Mouse (Mus musculus) gastrocnemius, adult 8-10 months (tissue): ENCODE results near the gene Fam227b. TPM values are rescaled to one million over a fixed set of nuclear protein-coding genes. Genes with fewer than 3 reads are reported as not detected.

Source experiments
- DNase-seq, 2 experiments: peaks; one replicate each; pipeline ENCODE4 v3.0.0; 2022; ENCODE audit warnings: low spot score in 2 of 2
- total RNA-seq, 4 experiments: library from RNA; stranded (reverse); gene quantifications; 2 replicates each; pipeline ENCODE4 v1.2.4; 2022

The Fam227b gene
- total RNA-seq, 4 experiments from 2014 or later: 0.15 TPM; not detected in 2

DNA sequence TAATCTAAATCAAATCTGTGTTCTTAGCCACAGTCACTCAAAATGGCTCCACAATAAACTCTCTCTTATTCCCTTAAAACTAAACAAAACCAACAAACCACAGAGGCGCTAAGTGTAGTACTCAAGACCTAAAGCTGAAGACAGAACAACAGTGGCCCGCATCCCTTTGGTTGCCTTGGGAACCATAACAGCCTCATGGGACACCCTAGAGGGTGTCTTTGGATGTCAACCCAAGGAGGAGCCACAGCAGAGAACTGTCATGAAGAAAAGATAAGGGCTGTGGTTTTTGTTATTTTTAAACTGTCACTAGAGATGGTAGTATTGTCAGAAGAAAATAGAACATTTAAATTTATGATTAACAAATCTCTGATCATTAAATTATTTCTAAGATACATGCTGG, 145.1 kb downstream of the Fam227b start:
- no peak for DNase-seq

DNA sequence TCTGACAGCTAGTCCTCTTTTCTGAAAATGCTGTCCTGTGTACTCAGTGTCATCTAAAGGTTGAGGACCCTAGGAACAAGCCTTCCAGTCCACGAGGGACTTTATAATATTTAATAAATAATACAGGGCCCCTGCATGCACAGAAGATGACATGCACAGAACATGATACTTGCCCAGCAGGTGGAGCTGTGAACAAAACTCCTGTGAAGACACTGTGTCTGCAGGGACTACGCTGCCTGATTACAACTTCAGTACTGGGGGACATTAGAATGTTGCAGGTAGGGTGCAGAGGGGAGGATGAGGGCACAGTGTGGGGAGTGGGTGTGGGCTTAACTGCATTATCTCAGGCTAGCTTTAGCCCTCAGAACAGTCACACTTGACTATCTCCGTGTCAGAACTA, 145.7 kb downstream of the Fam227b start:
- peak; percentile 33 to 37 for DNase-seq

DNA sequence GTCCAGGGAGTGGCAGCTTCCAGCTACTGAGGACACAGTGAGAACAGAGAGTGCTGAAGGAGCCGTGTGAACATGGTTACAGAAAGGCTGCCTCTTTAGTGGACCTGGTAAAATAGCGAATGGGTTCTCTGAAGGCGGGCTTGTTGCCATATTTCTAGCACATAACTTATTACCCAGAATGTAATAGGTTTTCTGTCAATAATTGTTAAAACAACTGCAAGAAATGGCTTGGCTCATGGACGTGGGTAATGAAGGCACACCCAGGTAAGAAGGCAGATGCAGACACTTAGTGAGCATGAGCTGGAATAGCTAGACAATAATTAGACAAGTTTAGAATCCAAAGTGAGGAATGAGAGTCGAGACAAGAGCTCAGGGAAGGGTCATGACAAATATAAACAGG, 149.5 kb downstream of the Fam227b start:
- no peak for DNase-seq

DNA sequence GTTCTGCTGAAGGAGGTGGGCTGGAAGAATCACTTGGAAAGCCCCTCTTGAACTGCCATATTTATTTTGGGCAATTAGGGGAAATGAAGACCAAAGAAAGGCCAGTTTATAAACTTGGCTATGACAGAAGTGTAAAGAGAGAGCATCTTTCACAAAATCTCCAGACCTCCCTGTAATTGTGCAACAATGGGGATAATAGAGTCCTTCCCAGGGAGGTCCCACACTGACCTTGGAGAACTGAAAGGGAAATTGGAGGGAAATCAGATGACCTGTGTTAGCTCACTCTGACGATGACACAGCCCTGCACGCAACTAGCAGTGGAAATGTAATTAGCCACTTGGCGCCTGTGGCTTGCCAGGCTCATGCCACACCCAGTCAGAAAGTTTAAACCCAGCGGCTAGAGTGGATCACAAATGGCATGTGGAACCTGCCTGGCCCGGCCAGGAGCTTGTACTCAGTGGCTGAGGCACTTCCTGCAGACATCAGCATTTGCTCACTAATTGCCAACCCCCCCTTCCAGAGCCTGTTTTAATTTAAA, 175.9 kb downstream of the Fam227b start:
- peak in 1 of 2 experiments; percentile 15 for DNase-seq

DNA sequence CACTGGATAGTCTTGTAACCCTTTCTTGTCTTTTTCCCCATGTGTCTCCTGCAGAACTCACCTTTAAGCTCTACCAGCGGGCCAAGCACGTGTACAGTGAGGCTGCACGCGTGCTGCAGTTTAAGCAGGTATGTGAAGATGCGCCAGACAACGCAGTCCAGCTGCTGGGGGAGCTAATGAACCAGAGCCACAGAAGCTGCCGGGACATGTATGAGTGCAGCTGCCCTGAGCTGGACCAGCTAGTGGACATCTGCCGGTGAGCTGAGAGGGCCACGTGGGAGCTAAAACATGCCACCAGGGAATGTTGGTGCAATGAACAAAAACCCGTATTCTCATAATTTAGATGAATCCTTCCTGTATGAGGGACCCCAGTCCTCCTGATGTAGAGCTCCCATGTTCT, 176.6 kb downstream of the Fam227b start:
- no peak for DNase-seq

DNA sequence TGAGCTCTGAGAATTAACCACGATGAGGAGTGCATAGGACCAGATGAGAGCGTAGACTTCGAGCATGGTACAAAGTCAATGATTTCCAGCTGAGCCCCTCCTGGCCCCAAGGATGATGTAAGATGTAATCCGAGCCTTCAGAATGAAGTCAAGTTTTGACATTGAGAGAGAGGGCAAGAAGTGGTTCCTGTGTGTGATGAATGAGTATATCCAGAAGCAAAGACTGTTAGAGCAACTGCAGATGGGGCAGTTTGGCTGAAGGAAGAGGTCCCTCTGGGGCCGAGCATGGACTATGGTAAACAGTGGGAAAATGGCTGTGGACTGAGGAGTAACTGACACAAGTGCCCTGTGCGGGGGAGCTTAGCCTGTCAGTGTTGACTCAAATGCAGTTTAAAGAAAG, 178.6 kb downstream of the Fam227b start:
- DNase-seq: no peak

DNA sequence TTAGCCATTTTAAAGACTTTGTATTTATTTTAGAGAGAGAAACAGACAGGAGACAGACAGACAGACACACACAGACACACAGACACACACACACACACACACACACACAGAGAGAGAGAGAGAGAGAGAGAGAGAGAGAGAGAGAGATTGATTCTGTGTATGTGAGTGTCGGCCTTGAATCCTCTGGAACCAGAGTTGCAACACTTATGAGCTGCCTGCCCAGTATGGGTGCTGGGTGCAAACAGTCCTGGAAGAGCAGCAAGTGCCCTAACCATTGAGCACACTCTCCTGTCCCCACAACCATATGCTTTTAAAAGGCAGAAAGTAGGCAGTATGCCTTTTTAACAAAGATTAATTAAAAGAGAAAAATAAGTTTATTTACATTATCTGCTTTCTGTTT, 183.0 kb downstream of the Fam227b start:
- no peak for DNase-seq

DNA sequence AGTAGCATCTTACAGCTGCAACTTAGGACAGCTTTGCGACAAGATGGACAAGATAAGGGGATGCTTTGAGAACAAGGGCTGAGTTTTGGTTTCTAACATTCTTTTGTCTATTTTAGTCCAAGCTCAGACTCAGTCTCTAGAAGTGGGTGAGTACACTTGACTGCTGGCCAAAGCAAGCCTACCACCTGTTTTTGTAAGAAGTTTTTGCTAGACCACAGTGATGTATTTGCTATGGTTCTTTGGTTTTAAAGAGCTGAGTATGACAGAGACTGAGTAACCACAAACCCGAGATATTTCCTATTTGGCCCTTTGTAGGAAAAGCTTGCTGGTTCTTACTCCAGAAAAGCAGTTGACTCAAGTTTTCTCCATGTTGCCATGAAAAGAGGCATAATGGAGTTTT, 203.6 kb downstream of the Fam227b start:
- no peak for DNase-seq

DNA sequence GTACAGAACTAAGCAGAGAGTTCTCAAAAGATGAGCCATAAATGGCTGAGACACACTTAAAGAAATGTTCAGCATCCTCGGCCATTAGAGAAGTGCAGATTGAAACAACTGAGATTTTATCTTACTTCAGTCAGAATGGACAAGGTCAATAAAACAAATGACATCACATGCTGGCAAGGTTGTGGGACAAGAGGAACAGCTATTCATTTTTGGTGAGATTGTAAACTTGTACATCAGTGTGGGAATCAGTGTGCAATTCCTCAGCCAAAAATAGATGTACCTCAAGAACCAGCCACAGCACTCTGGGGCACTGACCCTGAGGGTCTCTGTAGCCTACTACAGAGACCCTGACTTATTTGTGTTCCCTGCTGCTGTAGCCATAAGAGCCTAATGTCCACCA, 208.5 kb downstream of the Fam227b start:
- DNase-seq: no peak

DNA sequence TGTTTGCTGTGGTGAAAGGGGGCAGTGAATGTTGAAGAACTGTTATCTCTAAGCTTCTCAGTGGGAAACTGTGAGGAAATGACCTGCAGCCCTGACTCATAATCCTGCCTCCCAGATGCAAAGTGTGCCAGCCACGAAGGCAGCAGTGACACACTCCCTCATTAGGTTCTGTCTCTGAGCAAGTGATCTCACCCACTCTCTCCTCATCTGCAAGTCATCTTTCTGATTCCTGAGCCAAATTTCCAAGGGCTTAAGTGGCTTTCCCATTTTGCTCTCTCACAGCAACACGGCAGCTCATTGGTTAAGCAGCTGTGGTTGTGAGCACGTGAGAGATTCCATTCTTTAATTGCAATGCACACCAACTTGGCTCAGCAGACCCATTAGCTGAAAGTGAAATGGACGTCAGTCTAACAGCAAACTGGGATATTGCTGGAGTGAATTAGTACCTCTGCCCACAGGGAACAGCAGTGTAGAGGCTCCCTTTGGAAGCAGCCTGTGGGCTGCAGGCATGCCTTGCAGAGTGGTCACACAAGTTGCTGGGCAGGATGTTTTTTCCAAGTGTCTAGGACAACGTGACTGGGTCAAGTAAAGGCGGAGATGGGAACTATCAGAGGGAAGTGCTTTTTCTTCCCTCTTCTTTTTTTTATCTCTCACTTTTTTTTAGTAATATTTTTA, 210.6 kb downstream of the Fam227b start:
- DNase-seq: no peak

DNA sequence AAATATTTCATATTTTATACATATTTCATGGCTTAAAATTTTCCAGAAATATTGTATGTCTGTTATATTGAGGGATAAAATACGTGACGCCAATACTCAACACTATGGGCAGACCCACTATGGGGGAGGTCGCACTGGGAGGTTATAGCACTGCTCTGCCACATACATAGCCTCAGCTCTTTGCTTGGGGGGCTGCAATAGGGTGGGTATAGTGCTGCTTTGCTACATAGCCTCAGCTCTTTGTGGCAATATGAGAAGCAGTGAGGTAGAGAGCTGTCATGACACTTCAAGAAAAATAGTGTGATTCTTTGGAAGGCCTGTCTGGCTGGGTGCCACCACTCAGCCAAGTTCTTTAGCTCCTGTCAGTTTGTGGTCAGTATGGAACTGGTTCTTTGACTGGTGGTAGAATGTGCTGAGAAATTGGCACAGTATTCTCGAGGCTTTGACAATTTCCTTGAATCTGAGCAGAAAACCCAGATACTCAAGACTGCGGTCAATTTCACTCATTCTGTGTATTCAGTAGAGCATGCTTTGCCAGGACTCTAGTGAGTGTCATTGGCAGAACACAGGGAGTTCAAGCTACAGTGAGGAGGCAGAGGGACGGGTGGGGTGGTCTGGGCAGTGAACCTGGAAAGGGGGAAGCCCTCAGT, 212.7 kb downstream of the Fam227b start:
- no peak for DNase-seq

DNA sequence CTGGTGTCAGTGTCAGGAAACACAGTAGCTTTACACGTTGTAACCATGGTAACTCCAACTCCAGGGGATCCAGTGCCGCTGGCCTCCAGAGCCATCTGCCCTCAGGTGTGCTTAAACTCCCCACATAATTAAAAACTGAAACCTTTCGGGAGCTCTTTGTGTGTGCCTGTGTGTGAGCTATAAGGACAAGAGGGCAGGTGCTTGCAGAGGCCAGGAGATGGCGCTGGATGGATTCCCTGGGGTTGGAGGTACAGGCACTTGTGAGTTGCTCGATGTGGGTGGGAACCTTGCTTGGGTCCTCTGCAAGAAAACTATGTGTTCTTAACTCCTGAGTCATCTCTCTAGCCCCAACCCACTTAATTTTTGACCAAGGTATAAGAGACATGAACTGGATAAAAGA, 215.4 kb downstream of the Fam227b start:
- no peak for DNase-seq

DNA sequence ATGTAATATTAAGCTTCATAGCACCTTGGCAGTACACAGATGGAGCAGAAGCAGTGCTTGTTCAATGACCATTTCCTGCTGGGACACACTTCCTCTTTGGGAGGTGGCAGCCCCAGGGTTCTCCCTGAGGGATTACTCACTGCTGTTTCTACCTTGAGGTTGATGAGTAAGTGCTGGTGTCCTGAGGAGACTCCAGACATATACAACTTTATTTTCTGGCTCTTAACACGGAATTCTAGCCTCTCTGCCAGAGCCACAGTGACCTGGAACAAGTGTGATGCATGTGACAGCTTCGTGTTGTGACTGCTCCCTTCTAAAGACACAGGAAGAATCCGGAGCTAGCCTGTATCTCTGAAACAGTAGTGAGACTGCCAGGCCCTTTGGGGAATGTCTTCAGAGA, 217.8 kb downstream of the Fam227b start:
- no peak for DNase-seq

Other genes starting within 250 kb of the Fam227b start
- gene Fgf7, start 117.3 kb downstream of the Fam227b start, total RNA-seq: 1 to 10 TPM; 2.8 to 4.3 (median 3.6) TPM
- 1 to 10 TPM; 4.6 to 6.7 (median 5.4) TPM for gene Dtwd1, start 137 bp upstream of the Fam227b start, total RNA-seq
- gene Gm17555, start 63.1 kb upstream of the Fam227b start, total RNA-seq: not detected